Mouse (Mus musculus): ENCODE data around the gene Abcc5.

DNA sequence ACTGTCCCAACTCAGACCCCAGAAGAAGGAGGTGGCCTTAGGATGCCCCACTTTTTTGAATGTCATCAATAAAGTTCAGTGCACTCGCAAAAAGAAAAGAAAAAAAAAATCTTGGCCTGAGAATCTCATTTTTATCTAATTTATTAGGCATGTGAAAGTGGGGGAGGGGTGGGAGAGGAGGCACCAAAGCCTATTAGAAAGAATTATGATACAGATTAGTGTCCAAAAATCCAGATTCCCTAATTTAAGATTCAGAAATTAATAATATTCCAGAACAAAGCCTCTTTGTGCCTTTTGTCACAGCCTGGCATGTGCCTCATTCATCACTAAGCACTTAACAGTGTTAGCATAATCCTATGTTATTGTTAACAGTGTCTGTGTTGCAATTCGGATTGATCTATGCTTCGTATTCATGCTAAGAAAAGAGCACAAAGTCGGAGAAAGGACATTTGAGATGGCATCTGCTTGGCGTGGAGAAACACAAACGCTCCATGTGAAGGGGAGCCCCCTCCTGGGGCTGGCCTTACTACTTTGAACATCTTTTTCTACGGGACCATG is 18.7 kb upstream of the Abcc5 start:
- TF ChIP-seq CTCF (IDR thresholded peaks at IDR 0.05; ENCODE audit: low read depth) (no peak), EP300 (IDR thresholded peaks at IDR 0.05; ENCODE audit: low read depth) (no peak)

Data from heart, postnatal 0 days (tissue).